Mouse (Mus musculus) ES-E14 (cell line): ENCODE data around the gene Creb1. TPM values are rescaled to one million over a fixed set of nuclear protein-coding genes. Genes with fewer than 3 reads are reported as not detected.

Experiments used
- DNase-seq: peaks from one replicate; pipeline ENCODE4 v3.0.0-alpha.2; 2013; ENCODE audit warnings: low read depth, low spot score
- H3K27ac ChIP-seq: 2 replicates; pipeline ENCODE4 v1.5.1; 2012; ENCODE audit warnings: low read depth, mild to moderate bottlenecking, low read length, moderate library complexity, mixed read lengths; ENCODE audit not compliant: poor library complexity, insufficient read depth, severe bottlenecking
- H3K36me3 ChIP-seq: 2 replicates; pipeline ENCODE4 v1.6.1; 2012; ENCODE audit warnings: mild to moderate bottlenecking, low read length, moderate library complexity, mixed read lengths; ENCODE audit not compliant: control insufficient read depth, poor library complexity, insufficient read depth, severe bottlenecking
- H3K4me1 ChIP-seq, 2 experiments: fragments of 150-350 bp in 1 of 2; sonication (generic) in 1 of 2; 2 replicates each; pipeline ENCODE4 v1.6.1; 2012; ENCODE audit warnings: low read length in 2 of 2, mild to moderate bottlenecking in 1 of 2, mixed read lengths in 1 of 2; ENCODE audit not compliant: control insufficient read depth in 2 of 2, insufficient read depth in 2 of 2, poor library complexity in 1 of 2
- H3K4me3 ChIP-seq, 2 experiments: fragments of 150-350 bp in 1 of 2; sonication (generic) in 1 of 2; 2 replicates each; pipeline ENCODE4 v1.5.1; 2012; ENCODE audit warnings: low read length in 2 of 2, low read depth in 1 of 2, mild to moderate bottlenecking in 1 of 2, mixed read lengths in 1 of 2; ENCODE audit not compliant: insufficient read depth in 1 of 2, poor library complexity in 1 of 2, severe bottlenecking in 1 of 2
- H3K9ac ChIP-seq: 2 replicates; pipeline ENCODE4 v1.6.1; 2012; ENCODE audit warnings: low read depth, mild to moderate bottlenecking, low read length, mixed read lengths; ENCODE audit not compliant: poor library complexity, insufficient read depth, severe bottlenecking
- H3K9me3 ChIP-seq: fragments of 150-350 bp; sonication (generic); 2 replicates; pipeline ENCODE4 v1.6.1; 2012; ENCODE audit warnings: low read depth, mild to moderate bottlenecking, low read length; ENCODE audit not compliant: control insufficient read depth, insufficient read depth
- CHD2 ChIP-seq: IDR thresholded peaks from 2 replicates; pipeline ENCODE4 v1.6.1; 2014; ENCODE audit warnings: mild to moderate bottlenecking, low read depth, low read length, inconsistent platforms
- HCFC1 ChIP-seq: IDR thresholded peaks from 2 replicates; pipeline ENCODE4 v1.6.1; 2012; ENCODE audit warnings: low read length, inconsistent platforms, borderline replicate concordance; ENCODE audit not compliant: insufficient read depth
- MAFK ChIP-seq: IDR thresholded peaks from 2 replicates; pipeline ENCODE4 v1.6.1; 2014; ENCODE audit warnings: mild to moderate bottlenecking, low read depth, low read length, inconsistent platforms; ENCODE audit not compliant: insufficient read depth
- ZC3H11A ChIP-seq: IDR thresholded peaks from 2 replicates; pipeline ENCODE4 v1.6.1; 2012; ENCODE audit warnings: low read depth, mild to moderate bottlenecking, inconsistent platforms, low read length, borderline replicate concordance
- ZNF384 ChIP-seq: IDR thresholded peaks from 2 replicates; pipeline ENCODE4 v1.6.1; 2012; ENCODE audit warnings: low read depth, low read length, inconsistent platforms
- in situ Hi-C, 2 experiments: fragments of 600-800 bp; cut with MboI; formaldehyde crosslinking; loops; one replicate each; pipeline ENCODE4 v1.15.1; 2025; ENCODE audit warnings: low sequenced_read_pairs in 2 of 2, inconsistent platforms in 1 of 2; ENCODE audit not compliant: unreplicated experiment in 2 of 2
- total RNA-seq: library from RNA; depleted of rRNA; stranded (reverse); fragments of 300-350 nt; gene quantifications from 2 replicates; pipeline ENCODE4 v1.2.3, GENCODE M21; 2012

Creb1 gene
- total RNA-seq, 1 experiment = 23.4 TPM

DNA sequence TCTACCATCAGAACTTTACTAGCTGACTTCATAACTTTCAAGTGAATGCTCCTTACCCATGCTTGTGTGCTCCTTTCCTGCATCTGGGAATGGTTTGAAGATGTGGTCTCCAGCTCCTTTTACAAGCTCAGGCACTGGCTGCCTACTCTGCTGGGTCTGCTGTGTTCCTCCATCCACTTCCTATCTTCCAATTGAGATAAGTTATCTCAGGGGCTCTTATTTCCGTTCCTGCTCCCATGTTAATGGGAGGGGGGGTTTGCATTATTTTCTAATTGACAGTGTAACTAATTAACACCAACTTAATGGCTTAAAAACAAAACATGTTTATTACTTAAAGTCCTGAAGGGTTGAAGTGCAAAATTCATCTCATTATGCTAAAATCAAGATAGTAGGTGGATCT lies 13.1 kb upstream of the Creb1 start:
- no peak overlapping the region for H3K9ac ChIP-seq
- TF ChIP-seq ZNF384 = no peak
- no peak for TF ChIP-seq HCFC1
- TF ChIP-seq ZC3H11A = no peak
- no peak for TF ChIP-seq MAFK

DNA sequence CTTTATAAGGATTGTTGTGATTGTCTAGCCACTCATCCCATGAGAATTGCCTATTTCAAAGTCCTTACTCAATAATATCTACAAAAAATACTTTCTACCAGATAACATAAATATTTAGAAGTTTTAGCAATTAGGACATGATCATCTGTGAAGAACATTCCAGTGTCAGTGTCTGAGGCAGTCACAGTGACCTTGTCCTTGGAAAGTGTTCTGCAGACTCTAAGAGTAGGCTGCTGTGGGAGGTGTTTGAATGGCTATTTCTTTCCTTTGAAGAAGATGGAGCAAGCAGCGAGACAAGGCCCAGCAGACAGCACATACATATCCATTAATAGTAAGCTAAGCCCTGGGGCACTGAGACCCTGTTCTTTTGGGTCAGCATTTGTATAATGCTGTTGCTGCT lies 12.5 kb upstream of the Creb1 start:
- DNase-seq = no peak
- in situ Hi-C loops = no loop called here
- H3K4me3 ChIP-seq = no peak overlapping the region
- no peak overlapping the region for H3K27ac ChIP-seq
- H3K36me3 ChIP-seq = no peaks in the 10 kb centered on the region
- TF ChIP-seq ZC3H11A (no peak), MAFK (no peak), ZNF384 (no peak), CHD2 (no peak), HCFC1 (no peak)
- H3K4me1 ChIP-seq = no peaks in the 10 kb centered on the region
- no peak overlapping the region for H3K9ac ChIP-seq
- no peaks in the 10 kb centered on the region for H3K9me3 ChIP-seq

More for the DNA sequence above, 13.1 kb upstream of the Creb1 start:
- in situ Hi-C loops = no loop called here
- H3K27ac ChIP-seq = no peak overlapping the region
- no peaks in the 10 kb centered on the region for H3K36me3 ChIP-seq
- no peak overlapping the region for H3K4me3 ChIP-seq
- no peak for DNase-seq
- no peaks in the 10 kb centered on the region for H3K9me3 ChIP-seq
- no peaks in the 10 kb centered on the region for H3K4me1 ChIP-seq

DNA sequence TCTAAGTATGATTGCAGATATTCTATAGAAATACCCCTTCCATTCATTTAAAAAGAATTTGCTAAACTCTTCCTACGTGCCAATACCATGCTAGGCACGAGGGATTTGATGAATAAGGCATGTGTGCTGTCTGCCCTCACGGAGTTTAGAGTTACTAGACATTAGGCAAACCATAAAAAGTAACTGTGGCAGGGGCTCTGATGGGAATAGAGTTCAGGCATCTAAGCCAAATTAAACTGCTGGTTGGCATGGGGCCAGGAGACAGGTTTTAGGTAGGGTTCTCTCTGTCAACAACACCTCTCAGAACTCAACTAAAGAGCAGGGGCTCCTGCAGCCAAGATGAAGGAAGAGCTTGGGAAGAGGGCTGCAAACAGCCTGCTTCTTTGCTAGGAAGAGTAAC lies 10.7 kb upstream of the Creb1 start:
- Histone ChIP-seq H3K9ac (no peak overlapping the region), H3K36me3 (no peaks in the 10 kb centered on the region), H3K4me1 (no peaks in the 10 kb centered on the region), H3K4me3 (no peak overlapping the region), H3K9me3 (no peaks in the 10 kb centered on the region), H3K27ac (no peak overlapping the region)
- DNase-seq = no peak
- in situ Hi-C loops = no loop called here
- TF ChIP-seq ZNF384 (no peak), MAFK (no peak), ZC3H11A (no peak), HCFC1 (no peak), CHD2 (no peak)

DNA sequence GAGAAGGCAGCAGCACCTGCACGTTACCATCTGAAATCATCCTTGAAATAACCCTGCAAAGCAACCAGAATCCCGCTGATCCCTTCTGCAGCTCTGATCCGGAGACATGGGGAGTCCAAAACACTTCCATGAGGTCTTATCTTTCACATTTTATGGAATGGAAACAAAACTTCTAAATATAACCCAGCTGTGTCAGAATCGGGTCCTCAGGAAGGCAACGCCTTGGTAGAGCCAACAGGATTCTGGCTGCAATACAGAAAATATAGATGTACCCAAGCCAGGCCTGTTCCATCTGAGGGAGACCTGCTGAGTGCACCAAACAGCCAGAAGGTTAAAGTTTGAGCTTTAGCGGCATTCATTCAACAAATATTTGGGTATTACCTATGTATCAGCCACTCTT lies 9.8 kb upstream of the Creb1 start:
- TF ChIP-seq ZNF384 = no peak
- no peak overlapping the region for H3K4me3 ChIP-seq
- no peaks in the 10 kb centered on the region for H3K4me1 ChIP-seq
- in situ Hi-C loops = no loop called here
- no peak overlapping the region for H3K9ac ChIP-seq
- no peak for DNase-seq
- no peaks in the 10 kb centered on the region for H3K9me3 ChIP-seq
- no peaks in the 10 kb centered on the region for H3K36me3 ChIP-seq
- no peak overlapping the region for H3K27ac ChIP-seq

DNA sequence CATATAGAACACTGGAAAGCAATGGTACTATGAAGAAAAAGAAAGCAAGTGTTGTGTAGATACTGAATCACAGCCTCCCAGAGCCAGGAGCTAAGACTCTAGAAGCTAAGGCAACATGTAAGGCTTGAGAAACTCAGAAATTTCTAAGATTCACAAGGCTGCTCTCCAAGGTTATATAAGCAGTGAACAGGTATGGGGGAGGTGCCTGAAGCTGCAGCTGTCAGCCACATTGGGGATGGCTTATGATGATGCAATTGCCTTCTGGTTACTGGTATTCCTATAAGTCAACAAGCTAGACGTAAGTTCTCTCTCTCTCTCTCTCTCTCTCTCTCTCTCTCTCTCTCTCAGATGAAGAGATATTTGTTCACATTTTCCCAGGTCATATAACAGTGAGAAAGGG lies 9.3 kb upstream of the Creb1 start:
- H3K4me1 ChIP-seq = no peaks in the 10 kb centered on the region
- H3K4me3 ChIP-seq = no peak overlapping the region
- no peaks in the 10 kb centered on the region for H3K9me3 ChIP-seq
- in situ Hi-C loops = no loop called here
- H3K9ac ChIP-seq = no peak overlapping the region
- H3K36me3 ChIP-seq = no peaks in the 10 kb centered on the region
- TF ChIP-seq ZNF384 (no peak), ZC3H11A (no peak), MAFK (no peak), HCFC1 (no peak), CHD2 (no peak)
- no peak for DNase-seq
- no peak overlapping the region for H3K27ac ChIP-seq
